Mouse (Mus musculus) frontal cortex, postnatal 14 days (tissue): Measurements from ENCODE around the gene Gpr19.
A peak's percentile ranks its signal among the peaks of the same experiment; 100 is the strongest.

Experiments used
- DNase-seq, 2 experiments: peaks; one replicate each; pipeline ENCODE4 v3.0.0; 2022; ENCODE audit warnings: low spot score in 2 of 2

Gpr19 gene

GRCm38 (mm10) chr6:134922511-134923195, 24.3 kb upstream of the Gpr19 start:
- DNase-seq = no peak

- no peak for DNase-seq
These were observed 23.5 kb upstream of the Gpr19 start for GRCm38 (mm10) chr6:134921695-134922510.

- peak in 1 of 2 experiments; percentile 29 for DNase-seq
These were observed 22.8 kb upstream of the Gpr19 start for GRCm38 (mm10) chr6:134921014-134921694.

GRCm38 (mm10) chr6:134920190-134921013, 22.0 kb upstream of the Gpr19 start, which contains the start of gene Cdkn1b:
Gene Cdkn1b (plus strand): TSS chr6:134920401.
- peak; percentile 82 to 87 for DNase-seq

- DNase-seq = no peak
These were observed 21.3 kb upstream of the Gpr19 start for GRCm38 (mm10) chr6:134919511-134920189.

GRCm38 (mm10) chr6:134918769-134919168, 20.4 kb upstream of the Gpr19 start:
- no peak for DNase-seq

GRCm38 (mm10) chr6:134917087-134917486, 18.7 kb upstream of the Gpr19 start:
- no peak for DNase-seq

- no peak for DNase-seq
These were observed 18.3 kb upstream of the Gpr19 start for GRCm38 (mm10) chr6:134916641-134917040.

- no peak for DNase-seq
These were observed 16.1 kb upstream of the Gpr19 start for GRCm38 (mm10) chr6:134914523-134914922.

- no peak for DNase-seq
These were observed 7.4 kb upstream of the Gpr19 start for GRCm38 (mm10) chr6:134905811-134906210.

GRCm38 (mm10) chr6:134903891-134904884, 5.8 kb upstream of the Gpr19 start:
- no peak for DNase-seq

GRCm38 (mm10) chr6:134903368-134903767, 5.0 kb upstream of the Gpr19 start:
- no peak for DNase-seq

GRCm38 (mm10) chr6:134897443-134898094, 809 bp downstream of the Gpr19 start:
- DNase-seq = peak; percentile 92 to 93

GRCm38 (mm10) chr6:134896570-134897436, 1.6 kb downstream of the Gpr19 start:
- DNase-seq = no peak

- no peak for DNase-seq
These were observed 7.9 kb downstream of the Gpr19 start for GRCm38 (mm10) chr6:134890436-134890835.

- no peak for DNase-seq
These were observed 8.6 kb downstream of the Gpr19 start for GRCm38 (mm10) chr6:134889763-134890162.

GRCm38 (mm10) chr6:134888563-134889017, 9.8 kb downstream of the Gpr19 start:
- peak; percentile 59 to 71 for DNase-seq
